Mouse (Mus musculus) ES-Bruce4 (cell line): ENCODE measurements around the gene Mrpl34.

Experiments
- CTCF ChIP-seq: IDR thresholded peaks from one replicate; pipeline ENCODE4 v1.8.1; 2011; ENCODE audit warnings: low read depth, low read length
- POLR2A ChIP-seq: IDR thresholded peaks from one replicate; pipeline ENCODE4 v1.8.1; 2011; ENCODE audit warnings: low read length; ENCODE audit not compliant: insufficient read depth

- TF ChIP-seq POLR2A (no peak), CTCF (no peak)
Observed at GRCm38 (mm10) chr8:71495811-71496210, 31.1 kb downstream of the Mrpl34 start.
